Mouse (Mus musculus): ENCODE measurements around the gene Skor1.

DNA sequence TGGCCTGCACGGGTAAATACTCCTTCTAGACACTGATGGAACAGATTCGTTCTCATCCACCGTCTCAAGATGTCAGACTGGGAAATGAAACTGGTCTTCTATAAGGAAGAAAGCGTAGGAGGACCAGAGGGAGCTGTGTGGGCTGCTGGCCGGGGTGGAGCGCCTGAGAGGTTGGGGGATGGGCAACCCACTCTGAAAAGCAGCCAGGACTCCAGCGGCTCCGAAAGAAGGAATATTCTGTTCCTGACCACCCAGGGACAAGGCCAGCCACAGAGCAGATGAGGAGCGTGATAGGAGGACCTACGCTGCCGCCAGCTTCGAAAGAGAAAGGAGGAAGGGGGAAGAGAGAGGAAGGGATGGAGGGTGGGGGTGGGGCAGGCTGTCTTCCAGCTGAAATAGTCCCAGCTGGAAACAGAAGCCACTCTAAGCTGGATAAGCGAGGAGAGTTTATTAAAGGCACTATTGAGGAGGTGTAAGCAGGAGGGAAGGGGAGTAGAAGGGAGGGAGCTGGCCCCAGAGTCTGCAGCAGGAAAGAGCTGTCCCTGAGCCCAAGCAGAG lies 56.7 kb downstream of the Skor1 start:
- TF ChIP-seq POLR2AphosphoS5 (IDR thresholded peaks at IDR 0.05; ENCODE audit: insufficient replicate concordance, low read depth, low read length) (no peak), CTCF (IDR thresholded peaks at IDR 0.05; ENCODE audit: low read depth, low read length) (no peak), GATA1 (IDR thresholded peaks at IDR 0.05; ENCODE audit: borderline replicate concordance, low read length) (no peak), GATA2 (IDR thresholded peaks at IDR 0.05; ENCODE audit: borderline replicate concordance, low read depth, low read length) (no peak), TAL1 (conservative IDR thresholded peaks at IDR 0.05; ENCODE audit: low read depth, low read length) (no peak)
